ENCODE assay signal across 8 mouse cellular contexts in genomic region chr7:28867508-28868340, GRCm38 (mm10). TPM values are rescaled to one million over a fixed set of nuclear protein-coding genes. Genes with fewer than 3 reads are reported as not detected.
DNase-seq lines count a peak whose midpoint lies in the region; ATAC-seq and TF ChIP-seq lines count a peak whose summit lies in the region.
"Not testable (repeated sequence)": the region's sequence is repeated elsewhere in the genome, so short reads cannot be mapped to it uniquely, and the experiment has no call there.

No protein-coding gene starts in this region.

- not testable (repeated sequence) for H3K27ac ChIP-seq in hindbrain, embryonic 11.5 days (ENCODE audit: low read depth, low read length)

- H3K4me2 ChIP-seq in hindbrain, embryonic 11.5 days (replicated peaks; ENCODE audit: low read depth, low read length), result not testable (repeated sequence)

- CTCF ChIA-PET in Patski (lab: Charles Lee), result interaction anchor here (0.6 to 2.3 kb wide), 16 partner anchors 18 to 97 kb away, joined by 3 to 43 read pairs (median 4); partner anchors contain the start of genes Ech1 and Hnrnpl

- 32% methylated on average over 23 of the region's 23 CpGs for WGBS in hindbrain, embryonic 11.5 days

- not testable (repeated sequence) for H3K9me3 ChIP-seq in hindbrain, embryonic 11.5 days (ENCODE audit: control insufficient read depth, low read length)

- TF ChIP-seq CTCF in Patski (IDR thresholded peaks at IDR 0.05), result peak; percentile 96

- POLR2A ChIA-PET in Patski (lab: Charles Lee), result interaction anchor here (0.7 to 0.9 kb wide), 5 partner anchors 56 to 309 kb away, joined by 3 to 8 read pairs (median 4); no protein-coding TSS in a partner anchor

- H3K4me1 ChIP-seq in hindbrain, embryonic 11.5 days (replicated peaks; ENCODE audit: control insufficient read depth, insufficient read depth, low read length), result not testable (repeated sequence)

- H3K27me3 ChIP-seq in Patski; hindbrain, embryonic 11.5 days (ENCODE audit: control insufficient read depth, insufficient read depth, low read length): not testable (repeated sequence)

- in situ Hi-C loops in Patski (cut with MboI; ENCODE audit: low pct_unique_long_range_greater_than_20kb), result loop anchor here (5.0 kb wide), 2 partner anchors 40 to 70 kb away; partner anchors contain the start of gene Ech1

- not testable (repeated sequence) for H3K4me3 ChIP-seq in hindbrain, embryonic 11.5 days (ENCODE audit: low read depth, low read length)

- H3K9ac ChIP-seq in hindbrain, embryonic 11.5 days (ENCODE audit: low read depth, low read length), result not testable (repeated sequence)

- DNase-seq in Patski (ENCODE audit: low read depth, low spot score), result peak; percentile 10
- peak; percentile 69 for DNase-seq in cerebellum, adult 9-10 months
- peak; percentile 57 to 67 for DNase-seq in frontal cortex, postnatal 36 days (ENCODE audit: low spot score in 2 of 2)
- peak; percentile 83 for DNase-seq in hindbrain, embryonic 11.5 days (ENCODE audit: low spot score)
- DNase-seq in layer of hippocampus, postnatal 10 days (ENCODE audit: low spot score in 2 of 2), result peak; percentile 66 to 70
- peak; percentile 86 for DNase-seq in lung, postnatal 10 days
- peak; percentile 81 for DNase-seq in retina, embryonic 14.5 days (ENCODE audit: low spot score)
- DNase-seq in thymus, postnatal 25 days, result peak; percentile 84

- ATAC-seq in Patski, result peak; percentile 57
- not testable (repeated sequence) for ATAC-seq in hindbrain, embryonic 11.5 days (ENCODE audit: low FRiP score)

- not testable (repeated sequence) for H3K36me3 ChIP-seq in hindbrain, embryonic 11.5 days (ENCODE audit: control insufficient read depth, insufficient read depth, low read length)

RNA-seq across cellular contexts. Expression of gene Lgals7, which starts 4.1 kb away (rescaled TPM):
- polyA plus RNA-seq in Patski (2021), result 0.74 TPM
- polyA plus RNA-seq in hindbrain, embryonic 11.5 days (2014; fragmentation: Nextera tagmentation; extraction: Ambion mirVana), result 1.7 and 2.7 TPM in 2 replicates
- total RNA-seq in layer of hippocampus, postnatal 10 days (2021), result under 1 TPM in 1 of 2 experiments, not detected in 1; 0.62 TPM

RNA-seq across cellular contexts. Expression of gene Capn12, which starts 13.5 kb away (rescaled TPM):
- 0.06 TPM for polyA plus RNA-seq in Patski (2021)
- 0.21 and 0.29 TPM in 2 replicates for polyA plus RNA-seq in hindbrain, embryonic 11.5 days (2014; fragmentation: Nextera tagmentation; extraction: Ambion mirVana)
- under 1 TPM; 0.54 to 0.82 TPM for total RNA-seq in layer of hippocampus, postnatal 10 days (2021)

RNA-seq across cellular contexts. Expression of gene Lgals4, which starts 34.1 kb away (rescaled TPM):
- polyA plus RNA-seq in Patski (2021), result 4.1 TPM
- 2.1 and 2.5 TPM in 2 replicates for polyA plus RNA-seq in hindbrain, embryonic 11.5 days (2014; fragmentation: Nextera tagmentation; extraction: Ambion mirVana)
- 1 to 10 TPM; 2.1 to 2.7 TPM for total RNA-seq in layer of hippocampus, postnatal 10 days (2021)

RNA-seq across cellular contexts. Expression of gene Ech1, which starts 42.7 kb away (rescaled TPM):
- polyA plus RNA-seq in Patski (2021), result 208 TPM
- 83.8 and 84.2 TPM in 2 replicates for polyA plus RNA-seq in hindbrain, embryonic 11.5 days (2014; fragmentation: Nextera tagmentation; extraction: Ambion mirVana)
- total RNA-seq in layer of hippocampus, postnatal 10 days (2021), result 10 to 100 TPM; 49.1 to 50.8 TPM

RNA-seq across cellular contexts. Expression of gene Hnrnpl, which starts 59.4 kb away (rescaled TPM):
- polyA plus RNA-seq in Patski (2021), result 309 TPM
- polyA plus RNA-seq in hindbrain, embryonic 11.5 days (2014; fragmentation: Nextera tagmentation; extraction: Ambion mirVana), result 306 and 312 TPM in 2 replicates
- 100 to 1,000 TPM; 441 to 521 TPM for total RNA-seq in layer of hippocampus, postnatal 10 days (2021)

Comparison
In these comparisons a context has a peak if more than half of its experiments do, and no peak if none do; other contexts are left out.
1. DNase-seq: peak in every context shown above with its lines; median percentile 86 in lung, postnatal 10 days; 84 in thymus, postnatal 25 days; 83 in hindbrain, embryonic 11.5 days; 81 in retina, embryonic 14.5 days; 69 in cerebellum, adult 9-10 months; 68 in layer of hippocampus, postnatal 10 days; 62 in frontal cortex, postnatal 36 days; 10 in Patski.